Mouse (Mus musculus): ENCODE measurements at regions not wholly inside any gene's neighbourhood (a gene's known extent, or its start where the extent isn't known, plus 50 kb on each side); places are given as distances from the start of the nearest gene placed in this dataset.

- no peak for DNase-seq
These were observed 94.1 kb upstream of the Sox5 start for GRCm38 (mm10) chr6:144875862-144876261.

GRCm38 (mm10) chr6:144874251-144874650 lies 92.5 kb upstream of the Sox5 start:
- no peak for DNase-seq

- DNase-seq, result no peak
These were observed 89.2 kb upstream of the Sox5 start for GRCm38 (mm10) chr6:144870949-144871348.

GRCm38 (mm10) chr6:144867333-144867732 lies 85.6 kb upstream of the Sox5 start:
- DNase-seq, result no peak

- DNase-seq, result no peak
These were observed 82.2 kb upstream of the Sox5 start for GRCm38 (mm10) chr6:144864026-144864425.

- DNase-seq, result no peak
These were observed 81.7 kb upstream of the Sox5 start for GRCm38 (mm10) chr6:144863430-144863994.

GRCm38 (mm10) chr6:144841510-144841909 lies 59.7 kb upstream of the Sox5 start:
- no peak for DNase-seq

- no peak for DNase-seq
These were observed 57.6 kb upstream of the Sox5 start for GRCm38 (mm10) chr6:144839383-144839782.

GRCm38 (mm10) chr6:144834323-144835183 lies 52.8 kb upstream of the Sox5 start:
- DNase-seq, result no peak

All from right cerebral cortex, adult 18-20 months (tissue).